ENCODE assay signal across 15 mouse cellular contexts in the genomic region with DNA sequence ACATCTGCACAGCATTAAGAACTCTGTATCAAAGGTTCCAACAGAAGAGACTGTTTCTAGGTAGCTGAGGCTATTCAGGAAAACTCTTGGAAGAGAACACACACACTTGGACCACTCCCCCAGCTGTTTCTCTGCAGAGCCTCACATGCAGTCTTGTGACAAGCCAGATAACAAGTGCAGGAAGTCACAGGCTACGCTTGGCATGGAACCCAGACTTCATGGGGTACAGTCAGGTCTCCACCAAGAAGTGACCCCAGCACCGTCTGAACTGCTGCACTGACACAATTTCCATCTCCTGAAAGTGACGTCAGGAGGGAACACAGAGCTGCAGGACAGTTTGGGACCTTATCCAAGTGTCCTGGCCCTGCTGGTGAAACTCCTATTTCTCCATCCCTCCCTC. TPM values are rescaled to one million over a fixed set of nuclear protein-coding genes. Genes with fewer than 3 reads are reported as not detected.
DNase-seq lines count a peak whose midpoint lies in the region; ATAC-seq and TF ChIP-seq lines count a peak whose summit lies in the region.
"Had no signal": no experiment of that assay in that cellular context is flagged by ENCODE, and none has a peak within 500 bp of the region (broad histone marks: within the 10 kb centered on the region; RNA-seq: fewer than 3 reads in every experiment).

No protein-coding gene starts in this region.

- no peak overlapping the region for H3K4me2 ChIP-seq in forebrain, embryonic 11.5 days (ENCODE audit: low read depth, low read length, severe bottlenecking)
- no peak overlapping the region for H3K4me2 ChIP-seq in forebrain, embryonic 14.5 days (ENCODE audit: low read length)
- H3K4me2 ChIP-seq in heart, embryonic 15.5 days, result no peak overlapping the region
- H3K4me2 ChIP-seq in lung, postnatal 0 days (replicated peaks; ENCODE audit: low read depth, low read length), result no peak overlapping the region
- H3K4me2 ChIP-seq: midbrain, embryonic 13.5 days had no signal

- TF ChIP-seq CTCF in lung, postnatal 0 days (IDR thresholded peaks at IDR 0.05), result no peak

- peak; percentile 49 for DNase-seq in forebrain, embryonic 11.5 days (ENCODE audit: low spot score)
- DNase-seq in forebrain, embryonic 14.5 days (ENCODE audit: low spot score), result no peak
- peak; percentile 44 for DNase-seq in MEL-GATA-1-ER (ENCODE audit: extremely low read depth, low read depth)
- no peak for DNase-seq in lung, postnatal 0 days (ENCODE audit: low spot score)
- no peak for DNase-seq in B cell, adult 2 months
- no peak for DNase-seq in cerebellum, postnatal 14 days
- DNase-seq: cerebellum, adult 11-12 months; kidney, adult 11 months had no signal

- ATAC-seq in forebrain, embryonic 11.5 days (replicated peaks; ENCODE audit: low FRiP score), result no peak
- ATAC-seq in forebrain, embryonic 14.5 days, result no peak
- peak; percentile 65 for ATAC-seq in heart, embryonic 15.5 days (replicated peaks; ENCODE audit: insufficient number of reproducible peaks, insufficient read depth, low FRiP score, low read depth)
- peak; percentile 25; the same call in 1 of the 2 replicates for ATAC-seq in lung, postnatal 0 days
- no peak for ATAC-seq in erythroblast, adult 5-6 weeks (replicated peaks; ENCODE audit: low FRiP score, poor library complexity, severe bottlenecking)
- ATAC-seq: midbrain, embryonic 13.5 days had no signal

- H3K4me3 ChIP-seq in forebrain, embryonic 11.5 days (ENCODE audit: low read depth, low read length), result no peak overlapping the region
- no peak overlapping the region for H3K4me3 ChIP-seq in forebrain, embryonic 14.5 days (ENCODE audit: low read depth, low read length)
- no peak overlapping the region for H3K4me3 ChIP-seq in heart, embryonic 15.5 days
- no peak overlapping the region for H3K4me3 ChIP-seq in lung, postnatal 0 days (ENCODE audit: low read depth, low read length)
- H3K4me3 ChIP-seq: forebrain, embryonic 10.5 days; left cerebral cortex, adult 2 months; midbrain, embryonic 13.5 days had no signal

- TF ChIP-seq EP300 in lung, postnatal 0 days (IDR thresholded peaks at IDR 0.05), result no peak

- no peaks in the 10 kb centered on the region for H3K4me1 ChIP-seq in forebrain, embryonic 11.5 days (replicated peaks; ENCODE audit: control insufficient read depth, insufficient read depth, low read length)
- H3K4me1 ChIP-seq in forebrain, embryonic 14.5 days (ENCODE audit: control insufficient read depth, insufficient read depth, low read length), result no peaks in the 10 kb centered on the region
- peaks cover 28% of the 10 kb centered on the region for H3K4me1 ChIP-seq in heart, embryonic 15.5 days (replicated peaks)
- H3K4me1 ChIP-seq in lung, postnatal 0 days (ENCODE audit: insufficient read depth, low read depth, low read length), result no peaks in the 10 kb centered on the region
- H3K4me1 ChIP-seq: midbrain, embryonic 13.5 days had no signal

- no peak overlapping the region for H3K9ac ChIP-seq in forebrain, embryonic 11.5 days (ENCODE audit: low read length)
- no peak overlapping the region for H3K9ac ChIP-seq in forebrain, embryonic 14.5 days (ENCODE audit: low read length)
- no peak overlapping the region for H3K9ac ChIP-seq in heart, embryonic 15.5 days
- H3K9ac ChIP-seq in lung, postnatal 0 days (replicated peaks; ENCODE audit: low read depth), result no peak overlapping the region
- H3K9ac ChIP-seq: liver, embryonic 14.5 days; midbrain, embryonic 13.5 days had no signal

- H3K27ac ChIP-seq in forebrain, embryonic 11.5 days (ENCODE audit: low read depth, low read length), result no peak overlapping the region
- no peak overlapping the region for H3K27ac ChIP-seq in forebrain, embryonic 14.5 days (ENCODE audit: low read depth, low read length)
- H3K27ac ChIP-seq in heart, embryonic 15.5 days, result 0 out of 2 replicates have a peak overlapping the region, but pooled peaks have one; percentile 10
- H3K27ac ChIP-seq in lung, postnatal 0 days (ENCODE audit: low read length), result no peak overlapping the region
- H3K27ac ChIP-seq: forebrain, embryonic 10.5 days; left cerebral cortex, adult 2 months; liver, embryonic 14.5 days; midbrain, embryonic 13.5 days had no signal

- H3K9me3 ChIP-seq in forebrain, embryonic 11.5 days (ENCODE audit: control insufficient read depth, low read length), result no peaks in the 10 kb centered on the region
- H3K9me3 ChIP-seq in forebrain, embryonic 14.5 days (replicated peaks; ENCODE audit: control insufficient read depth, low read length), result no peaks in the 10 kb centered on the region
- no peaks in the 10 kb centered on the region for H3K9me3 ChIP-seq in heart, embryonic 15.5 days (replicated peaks)
- H3K9me3 ChIP-seq in lung, postnatal 0 days (ENCODE audit: low read length), result no peaks in the 10 kb centered on the region
- H3K9me3 ChIP-seq: forebrain, embryonic 10.5 days; midbrain, embryonic 13.5 days had no signal

- no peaks in the 10 kb centered on the region for H3K36me3 ChIP-seq in forebrain, embryonic 11.5 days (ENCODE audit: control insufficient read depth, insufficient read depth, low read length)
- no peaks in the 10 kb centered on the region for H3K36me3 ChIP-seq in forebrain, embryonic 14.5 days (ENCODE audit: control insufficient read depth, insufficient read depth, low read length)
- no peaks in the 10 kb centered on the region; the same call in 1 of the 2 replicates for H3K36me3 ChIP-seq in heart, embryonic 15.5 days
- H3K36me3 ChIP-seq in lung, postnatal 0 days (ENCODE audit: insufficient read depth, low read length), result no peaks in the 10 kb centered on the region

- H3K27me3 ChIP-seq in forebrain, embryonic 11.5 days (ENCODE audit: control insufficient read depth, insufficient read depth, low read length), result no peaks in the 10 kb centered on the region
- no peaks in the 10 kb centered on the region for H3K27me3 ChIP-seq in forebrain, embryonic 14.5 days (replicated peaks; ENCODE audit: control insufficient read depth, insufficient read depth, low read length)
- H3K27me3 ChIP-seq in heart, embryonic 15.5 days, result no peaks in the 10 kb centered on the region
- no peaks in the 10 kb centered on the region for H3K27me3 ChIP-seq in lung, postnatal 0 days (replicated peaks; ENCODE audit: insufficient read depth, low read length)
- H3K27me3 ChIP-seq: midbrain, embryonic 13.5 days had no signal

- 78% methylated on average over 3 of the region's 3 CpGs for WGBS in forebrain, embryonic 11.5 days
- 80% methylated on average over 3 of the region's 3 CpGs for WGBS in forebrain, embryonic 14.5 days
- WGBS in heart, embryonic 15.5 days, result 21% methylated on average over 3 of the region's 3 CpGs
- 62% methylated on average over 3 of the region's 3 CpGs for WGBS in lung, postnatal 0 days

RNA-seq across cellular contexts. Expression of a gene that starts 6.0 kb away (rescaled TPM):
- 3.1 and 5.0 TPM in 2 replicates for polyA plus RNA-seq in forebrain, embryonic 11.5 days (2014; fragmentation: Nextera tagmentation; extraction: Ambion mirVana)
- polyA plus RNA-seq in forebrain, embryonic 14.5 days (2014; fragmentation: Nextera tagmentation; extraction: Ambion mirVana), result 3.1 and 3.9 TPM in 2 replicates
- 8.1 and 11.0 TPM in 2 replicates for polyA plus RNA-seq in heart, embryonic 15.5 days (2015; fragmentation: Nextera tagmentation; extraction: Ambion mirVana)
- polyA plus RNA-seq in lung, postnatal 0 days (2015; fragmentation: Nextera tagmentation; extraction: Ambion mirVana), result 14.8 and 16.3 TPM in 2 replicates
- total RNA-seq in erythroblast, adult 5-6 weeks (2015; ENCODE audit: low replicate concordance), result 2.5 and 3.8 TPM in 2 replicates
- 4.6 and 4.7 TPM in 2 replicates for total RNA-seq in erythroblast, adult 5-6 weeks (2017; ENCODE audit: low replicate concordance)

RNA-seq across cellular contexts. Expression of a gene that starts 17.1 kb away (rescaled TPM):
- polyA plus RNA-seq in forebrain, embryonic 11.5 days (2014; fragmentation: Nextera tagmentation; extraction: Ambion mirVana), result 21.9 and 25.8 TPM in 2 replicates
- 19.6 and 20.0 TPM in 2 replicates for polyA plus RNA-seq in forebrain, embryonic 14.5 days (2014; fragmentation: Nextera tagmentation; extraction: Ambion mirVana)
- 17.3 and 26.9 TPM in 2 replicates for polyA plus RNA-seq in heart, embryonic 15.5 days (2015; fragmentation: Nextera tagmentation; extraction: Ambion mirVana)
- 26.9 and 30.6 TPM in 2 replicates for polyA plus RNA-seq in lung, postnatal 0 days (2015; fragmentation: Nextera tagmentation; extraction: Ambion mirVana)
- 31.8 and 64.2 TPM in 2 replicates for total RNA-seq in erythroblast, adult 5-6 weeks (2015; ENCODE audit: low replicate concordance)
- total RNA-seq in erythroblast, adult 5-6 weeks (2017; ENCODE audit: low replicate concordance), result 85.6 and 115 TPM in 2 replicates

RNA-seq across cellular contexts. Expression of a gene that starts 37.3 kb away (rescaled TPM):
- 48.2 and 49.2 TPM in 2 replicates for polyA plus RNA-seq in forebrain, embryonic 11.5 days (2014; fragmentation: Nextera tagmentation; extraction: Ambion mirVana)
- 30.1 and 36.2 TPM in 2 replicates for polyA plus RNA-seq in forebrain, embryonic 14.5 days (2014; fragmentation: Nextera tagmentation; extraction: Ambion mirVana)
- polyA plus RNA-seq in heart, embryonic 15.5 days (2015; fragmentation: Nextera tagmentation; extraction: Ambion mirVana), result 64.7 and 69.3 TPM in 2 replicates
- polyA plus RNA-seq in lung, postnatal 0 days (2015; fragmentation: Nextera tagmentation; extraction: Ambion mirVana), result 30.0 and 30.5 TPM in 2 replicates
- 2.7 and 10.9 TPM in 2 replicates for total RNA-seq in erythroblast, adult 5-6 weeks (2015; ENCODE audit: low replicate concordance)
- total RNA-seq in erythroblast, adult 5-6 weeks (2017; ENCODE audit: low replicate concordance), result 1.4 and 2.3 TPM in 2 replicates

RNA-seq across cellular contexts. Expression of a gene that starts 41.1 kb away (rescaled TPM):
- polyA plus RNA-seq in forebrain, embryonic 11.5 days (2014; fragmentation: Nextera tagmentation; extraction: Ambion mirVana), result 0.81 TPM in 1 of 2 replicates, not detected in the other
- polyA plus RNA-seq in forebrain, embryonic 14.5 days (2014; fragmentation: Nextera tagmentation; extraction: Ambion mirVana), result not detected in 2 replicates
- 0.48 TPM in 1 of 2 replicates, not detected in the other for polyA plus RNA-seq in heart, embryonic 15.5 days (2015; fragmentation: Nextera tagmentation; extraction: Ambion mirVana)
- 0.16 TPM in 1 of 2 replicates, not detected in the other for polyA plus RNA-seq in lung, postnatal 0 days (2015; fragmentation: Nextera tagmentation; extraction: Ambion mirVana)
- total RNA-seq in erythroblast, adult 5-6 weeks (2015; ENCODE audit: low replicate concordance), result not detected in 2 replicates
- not detected in 2 replicates for total RNA-seq in erythroblast, adult 5-6 weeks (2017; ENCODE audit: low replicate concordance)
- polyA plus RNA-seq: embryonic facial prominence, embryonic 11.5 days had no signal

Comparison
In these comparisons a context has a peak if more than half of its experiments do, and no peak if none do; other contexts are left out.
1. DNase-seq: peak in forebrain, embryonic 11.5 days (single experiment) and MEL-GATA-1-ER (single experiment); none in forebrain, embryonic 14.5 days (single experiment), lung, postnatal 0 days (single experiment), B cell, adult 2 months (0 of 2) and cerebellum, postnatal 14 days (0 of 2).
2. ATAC-seq: peak in heart, embryonic 15.5 days (single experiment) and lung, postnatal 0 days (single experiment); none in forebrain, embryonic 11.5 days (single experiment), forebrain, embryonic 14.5 days (single experiment) and erythroblast, adult 5-6 weeks (single experiment).